Mouse (Mus musculus): ENCODE data around the gene Kansl1. TPM values are rescaled to one million over a fixed set of nuclear protein-coding genes. Genes with fewer than 3 reads are reported as not detected.
A peak's percentile ranks its signal among the peaks of the same experiment; 100 is the strongest.

The Kansl1 gene
- total RNA-seq, 2 experiments from 2014 or later: 22.7 to 28.9 TPM

GRCm38 (mm10) chr11:104307136-104307535, 161.5 kb downstream of the Kansl1 start:
- no peak for DNase-seq

GRCm38 (mm10) chr11:104306483-104306882, 162.2 kb downstream of the Kansl1 start:
- DNase-seq: no peak

- no peak for DNase-seq
These were observed 162.9 kb downstream of the Kansl1 start for GRCm38 (mm10) chr11:104305711-104306110.

- DNase-seq: no peak
These were observed 165.3 kb downstream of the Kansl1 start for GRCm38 (mm10) chr11:104303088-104303960.

GRCm38 (mm10) chr11:104302628-104303027, 166.0 kb downstream of the Kansl1 start:
- no peak for DNase-seq

- no peak for DNase-seq
These were observed 171.0 kb downstream of the Kansl1 start for GRCm38 (mm10) chr11:104297671-104298070.

- DNase-seq: no peak
These were observed 173.0 kb downstream of the Kansl1 start for GRCm38 (mm10) chr11:104295656-104296055.

- DNase-seq: no peak
These were observed 173.5 kb downstream of the Kansl1 start for GRCm38 (mm10) chr11:104295145-104295544.

- DNase-seq: no peak
These were observed 175.4 kb downstream of the Kansl1 start for GRCm38 (mm10) chr11:104293241-104293640.

GRCm38 (mm10) chr11:104292443-104293220, 176.0 kb downstream of the Kansl1 start:
- DNase-seq: no peak

- peak; percentile 55 for DNase-seq
These were observed 179.2 kb downstream of the Kansl1 start for GRCm38 (mm10) chr11:104289199-104290031.

- DNase-seq: no peak
These were observed 179.8 kb downstream of the Kansl1 start for GRCm38 (mm10) chr11:104288835-104289198.

- no peak for DNase-seq
These were observed 181.5 kb downstream of the Kansl1 start for GRCm38 (mm10) chr11:104287113-104287512.

Small RNA genes lying within 50 kb of the gene (microRNA-seq; reads per million reads assigned to microRNA genes)
- gene Gm47315: 0 reads per million in 2 experiments

Other genes with a start within 250 kb of the Kansl1 start
- gene Mapt, start 237.5 kb downstream of the Kansl1 start, total RNA-seq (2021): 10 to 100 TPM; 54.8 to 62.2 TPM
- gene Cdc27, start 81.8 kb upstream of the Kansl1 start, total RNA-seq (2021): 10 to 100 TPM; 30.4 to 37.5 TPM
- gene Myl4, start 81.8 kb upstream of the Kansl1 start, total RNA-seq (2021): 10 to 100 TPM; 30.6 to 48.9 TPM
- 10 to 100 TPM in 1 of 2 experiments, 1 to 10 TPM in 1; 4.7 to 15.9 TPM for gene Itgb3, start 139.1 kb upstream of the Kansl1 start, total RNA-seq (2021)
- under 1 TPM; 0.02 to 0.07 TPM for gene Gm11639, start 216.8 kb upstream of the Kansl1 start, total RNA-seq (2021)